Mouse (Mus musculus) midbrain, embryonic 16.5 days (tissue): ENCODE measurements at regions not wholly inside any gene's neighbourhood (a gene's known extent, or its start where the extent isn't known, plus 50 kb on each side); places are given as distances from the start of the nearest gene placed in this dataset.
"Not testable (repeated sequence)": the region's sequence is repeated elsewhere in the genome, so short reads cannot be mapped to it uniquely, and the experiment has no call there.

Experiments used
- ATAC-seq: fragments of 200-750 bp; cut with Nextera tagmentation; 2 replicates; pipeline ENCODE4 v1.8.0; 2017; ENCODE audit warnings: moderate TSS enrichment
- H3K27ac ChIP-seq: fragments of 300-500 bp; sonication (generic); 2 replicates; pipeline ENCODE4 v1.5.1; 2014; ENCODE audit warnings: mild to moderate bottlenecking, low read length, mixed read lengths
- H3K27me3 ChIP-seq: fragments of 300-500 bp; sonication (generic); 2 replicates; pipeline ENCODE4 v1.6.1; 2014; ENCODE audit warnings: low read depth, low read length, mixed read lengths; ENCODE audit not compliant: control insufficient read depth, insufficient read depth
- H3K36me3 ChIP-seq: fragments of 300-500 bp; sonication (generic); 2 replicates; pipeline ENCODE4 v1.6.1; 2014; ENCODE audit warnings: mild to moderate bottlenecking, low read length, moderate library complexity, mixed read lengths; ENCODE audit not compliant: control insufficient read depth, insufficient read depth
- H3K4me1 ChIP-seq: fragments of 300-500 bp; sonication (generic); 2 replicates; pipeline ENCODE4 v1.6.1; 2014; ENCODE audit warnings: mild to moderate bottlenecking, low read length, mixed read lengths; ENCODE audit not compliant: control insufficient read depth, insufficient read depth
- H3K4me2 ChIP-seq: fragments of 300-500 bp; sonication (generic); 2 replicates; pipeline ENCODE4 v1.6.1; 2014; ENCODE audit warnings: mild to moderate bottlenecking, low read length, mixed read lengths
- H3K4me3 ChIP-seq: fragments of 300-500 bp; sonication (generic); 2 replicates; pipeline ENCODE4 v1.5.1; 2014; ENCODE audit warnings: low read depth, mild to moderate bottlenecking, low read length, moderate library complexity, mixed read lengths
- H3K9ac ChIP-seq: fragments of 300-500 bp; sonication (generic); 2 replicates; pipeline ENCODE4 v1.6.1; 2014; ENCODE audit warnings: low read depth, low read length, mixed read lengths
- H3K9me3 ChIP-seq: fragments of 300-500 bp; sonication (generic); replicated peaks from 2 replicates; pipeline ENCODE4 v1.6.1; 2014; ENCODE audit warnings: mild to moderate bottlenecking, low read length, mixed read lengths; ENCODE audit not compliant: control insufficient read depth, poor library complexity, severe bottlenecking
- WGBS: fragments of 180-500 bp; shearing (Covaris S2); extraction: QIAGEN DNeasy Blood & Tissue Kit; methylation state at CpG from one replicate; pipeline ENCODE4 v1.1.7; 2014; 5-methylcytosine and 5-hydroxymethylcytosine counted together

DNA sequence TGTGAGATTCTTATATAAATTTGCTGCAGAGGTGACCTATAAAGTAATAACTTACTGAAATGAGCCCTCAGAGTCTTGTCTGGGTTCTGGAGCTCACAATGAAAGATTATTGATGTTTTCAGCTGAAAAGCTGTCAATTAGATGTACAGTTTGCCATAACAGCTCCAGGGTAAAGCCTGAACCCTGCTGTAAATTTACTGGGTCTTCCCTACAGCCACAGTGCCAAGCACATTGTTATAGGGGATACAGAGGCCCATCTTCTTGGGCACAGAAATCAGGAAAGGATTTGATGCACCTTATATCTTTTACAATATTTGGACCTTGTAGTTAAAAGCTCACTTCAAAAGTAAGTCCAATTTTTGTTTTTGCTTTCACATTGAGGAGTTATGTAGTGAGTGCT, 628.0 kb downstream of the Cdh9 start:
- Histone ChIP-seq H3K36me3 (no peaks in the 10 kb centered on the region), H3K9me3 (no peaks in the 10 kb centered on the region), H3K4me2 (no peak overlapping the region), H3K9ac (no peak overlapping the region), H3K27me3 (no peaks in the 10 kb centered on the region), H3K4me3 (no peak overlapping the region), H3K4me1 (peaks cover 2% of the 10 kb centered on the region; the same call in 1 of the 2 replicates), H3K27ac (no peak overlapping the region)
- ATAC-seq = no peak

DNA sequence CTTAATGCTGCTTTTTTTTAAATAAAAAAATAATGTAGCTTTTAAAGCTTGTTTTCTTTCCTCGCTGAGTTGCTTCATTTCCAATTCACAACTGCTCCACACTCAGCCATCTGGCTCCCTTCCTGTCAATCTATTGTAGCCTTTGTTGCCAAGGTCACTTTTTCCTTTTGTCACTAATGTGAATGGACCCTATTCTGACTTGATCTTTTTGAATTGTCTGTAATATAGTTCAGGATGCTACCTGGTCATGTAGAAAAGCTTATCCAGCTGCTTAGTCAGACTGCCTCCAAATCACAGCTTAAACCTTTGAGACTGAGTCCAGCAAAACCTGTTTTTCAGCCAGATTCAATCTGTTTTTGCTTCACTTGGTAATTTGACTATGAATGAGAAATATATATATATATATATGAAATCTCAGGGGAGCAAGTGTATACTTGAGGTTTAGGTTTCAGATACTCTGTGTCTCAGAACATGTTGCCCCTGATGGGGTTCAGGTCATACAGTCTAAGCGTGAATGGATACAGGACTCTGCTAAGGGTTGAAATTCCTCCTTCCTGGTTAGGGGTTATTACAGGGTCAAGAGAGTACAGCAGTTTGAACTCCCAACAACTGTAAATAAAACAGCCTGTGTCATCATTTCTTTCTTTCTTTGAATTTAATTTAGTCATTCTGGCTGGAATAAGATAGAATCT, 628.7 kb downstream of the Cdh9 start:
- H3K27me3 ChIP-seq = no peaks in the 10 kb centered on the region
- no peaks in the 10 kb centered on the region for H3K36me3 ChIP-seq
- no peak overlapping the region for H3K4me3 ChIP-seq
- peaks cover 2% of the 10 kb centered on the region; the same call in 1 of the 2 replicates for H3K4me1 ChIP-seq
- no peak overlapping the region for H3K27ac ChIP-seq
- no peak overlapping the region for H3K9ac ChIP-seq
- 46% methylated on average over 2 of the region's 2 CpGs for WGBS
- H3K9me3 ChIP-seq = no peaks in the 10 kb centered on the region
- ATAC-seq = no peak
- H3K4me2 ChIP-seq = no peak overlapping the region

- Histone ChIP-seq H3K4me3 (no peak overlapping the region), H3K9me3 (no peaks in the 10 kb centered on the region), H3K4me2 (no peak overlapping the region), H3K4me1 (no peaks in the 10 kb centered on the region), H3K27ac (no peak overlapping the region), H3K9ac (no peak overlapping the region), H3K27me3 (no peaks in the 10 kb centered on the region), H3K36me3 (no peaks in the 10 kb centered on the region)
- WGBS = 97% methylated on average over 1 of the region's 1 CpGs
- no peak for ATAC-seq
Observed at GRCm38 (mm10) chr15:17404701-17405100, 676.1 kb downstream of the Cdh9 start.

DNA sequence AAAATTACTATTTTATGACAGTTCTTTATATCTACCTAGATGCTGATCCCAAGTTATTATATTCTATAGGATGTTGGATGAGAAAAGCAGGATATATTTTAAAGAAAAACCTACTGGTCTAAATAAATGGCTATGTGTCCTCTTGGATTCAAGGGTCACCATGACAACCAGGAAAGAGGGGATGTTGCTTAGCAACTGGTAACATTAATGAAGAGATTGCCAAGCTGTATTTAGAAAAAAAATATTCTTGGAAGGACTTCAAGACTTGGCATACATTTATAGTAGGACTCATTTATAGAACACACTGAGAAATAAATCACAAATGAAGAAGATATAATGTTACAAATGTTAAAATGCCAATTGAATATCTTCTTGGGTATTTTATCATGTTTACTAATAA, 699.2 kb downstream of the Cdh9 start:
- Histone ChIP-seq H3K9me3 (no peaks in the 10 kb centered on the region), H3K9ac (no peak overlapping the region), H3K27ac (no peak overlapping the region), H3K4me3 (no peak overlapping the region), H3K4me1 (no peaks in the 10 kb centered on the region), H3K27me3 (no peaks in the 10 kb centered on the region), H3K36me3 (no peaks in the 10 kb centered on the region), H3K4me2 (no peak overlapping the region)
- 0 out of 2 replicates have a peak, but pooled peaks have one; percentile 25 for ATAC-seq

GRCm38 (mm10) chr15:17431823-17432222, 703.3 kb downstream of the Cdh9 start:
- H3K4me3 ChIP-seq = no peak overlapping the region
- H3K27me3 ChIP-seq = no peaks in the 10 kb centered on the region
- no peak overlapping the region for H3K4me2 ChIP-seq
- H3K9ac ChIP-seq = no peak overlapping the region
- 0 out of 2 replicates have a peak, but pooled peaks have one; percentile 32 for ATAC-seq
- no peaks in the 10 kb centered on the region for H3K4me1 ChIP-seq
- H3K36me3 ChIP-seq = no peaks in the 10 kb centered on the region
- WGBS = 35% methylated on average over 4 of the region's 4 CpGs
- H3K9me3 ChIP-seq = no peaks in the 10 kb centered on the region
- no peak overlapping the region for H3K27ac ChIP-seq

DNA sequence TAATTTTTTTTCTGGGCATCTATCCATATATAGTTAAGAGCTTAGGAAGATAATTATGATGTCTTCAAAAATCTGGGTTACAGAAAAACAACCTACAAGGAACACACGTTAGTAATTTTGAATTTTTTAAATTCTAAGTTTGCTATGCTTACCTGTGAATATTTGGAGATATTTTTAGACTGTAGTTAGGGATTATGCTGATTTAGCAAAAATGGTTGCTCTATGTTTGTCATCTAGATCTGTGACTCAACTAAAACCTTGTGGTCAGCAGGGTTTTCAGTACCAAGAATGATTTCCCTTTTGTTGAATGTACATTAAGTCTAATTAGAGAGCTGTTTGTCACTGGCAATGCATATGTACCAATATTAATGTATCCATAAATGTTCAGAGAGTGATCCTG, 707.3 kb downstream of the Cdh9 start:
- no peak overlapping the region for H3K4me3 ChIP-seq
- H3K4me1 ChIP-seq = no peaks in the 10 kb centered on the region
- no peak overlapping the region for H3K27ac ChIP-seq
- H3K9me3 ChIP-seq = no peaks in the 10 kb centered on the region
- H3K27me3 ChIP-seq = no peaks in the 10 kb centered on the region
- WGBS = 84% methylated on average over 1 of the region's 1 CpGs
- no peak for ATAC-seq
- no peak overlapping the region for H3K4me2 ChIP-seq
- no peaks in the 10 kb centered on the region for H3K36me3 ChIP-seq
- H3K9ac ChIP-seq = no peak overlapping the region

- Histone ChIP-seq H3K27ac (no peak overlapping the region), H3K4me3 (no peak overlapping the region), H3K27me3 (no peaks in the 10 kb centered on the region), H3K4me2 (no peak overlapping the region), H3K4me1 (no peaks in the 10 kb centered on the region), H3K36me3 (no peaks in the 10 kb centered on the region), H3K9me3 (no peaks in the 10 kb centered on the region), H3K9ac (no peak overlapping the region)
- WGBS = 86% methylated on average over 4 of the region's 4 CpGs
- no peak for ATAC-seq
Observed at GRCm38 (mm10) chr15:17448218-17448617, 719.7 kb downstream of the Cdh9 start.

DNA sequence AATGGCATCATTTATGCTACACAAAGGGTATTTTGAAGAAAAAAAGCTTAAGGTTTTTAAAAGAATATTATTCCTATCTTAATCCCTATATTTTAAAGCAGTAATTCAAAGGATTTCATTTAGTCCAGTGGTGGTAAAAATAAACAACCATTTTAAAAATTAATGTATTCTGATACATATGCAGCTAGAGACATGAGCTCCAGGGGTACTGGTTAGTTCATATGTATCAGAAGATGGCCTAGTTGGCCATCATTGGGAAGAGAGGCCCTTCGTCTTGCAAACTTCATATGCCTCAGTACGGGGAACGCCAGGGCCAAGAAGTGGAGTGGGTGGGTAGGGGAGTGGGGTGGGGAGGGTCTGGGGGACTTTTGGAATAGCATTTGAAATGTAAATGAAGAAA, 721.2 kb downstream of the Cdh9 start:
- not testable (repeated sequence) for ATAC-seq, H3K9ac ChIP-seq, H3K27ac ChIP-seq, H3K27me3 ChIP-seq, H3K4me1 ChIP-seq, H3K9me3 ChIP-seq, H3K4me3 ChIP-seq, H3K4me2 ChIP-seq, H3K36me3 ChIP-seq
- WGBS = 95% methylated on average over 3 of the region's 3 CpGs

GRCm38 (mm10) chr15:17467077-17467476, 738.5 kb downstream of the Cdh9 start:
- ATAC-seq = no peak
- Histone ChIP-seq H3K4me3 (no peak overlapping the region), H3K27me3 (no peaks in the 10 kb centered on the region), H3K27ac (no peak overlapping the region), H3K4me2 (no peak overlapping the region), H3K9ac (no peak overlapping the region), H3K36me3 (no peaks in the 10 kb centered on the region), H3K4me1 (no peaks in the 10 kb centered on the region), H3K9me3 (no peaks in the 10 kb centered on the region)
- 84% methylated on average over 1 of the region's 1 CpGs for WGBS
